Mouse (Mus musculus): ENCODE results near the gene Strbp. TPM values are rescaled to one million over a fixed set of nuclear protein-coding genes. Genes with fewer than 3 reads are reported as not detected.
A peak's percentile ranks its signal among the peaks of the same experiment; 100 is the strongest.

The Strbp gene
- polyA plus RNA-seq (2011; ENCODE audit: insufficient read depth, insufficient read length, low read depth, missing spikeins): 126 and 133 TPM in 2 replicates

GRCm38 (mm10) chr2:37703230-37703954 lies at the start of gene Strbp:
TSS of gene Strbp (minus strand) at chr2:37703859.
- H3K27ac ChIP-seq (ENCODE audit: insufficient read depth, low read length): peak within 1 kb of the TSS; percentile 74
- peak within 1 kb of the TSS; percentile 80 for H3K4me3 ChIP-seq (ENCODE audit: low read depth, low read length)
- peak within 1 kb of the TSS; percentile 98 for H3K9ac ChIP-seq (ENCODE audit: low read depth, poor library complexity, severe bottlenecking)
- no peaks in the 10 kb centered on the region for H3K36me3 ChIP-seq (ENCODE audit: control insufficient read depth, insufficient read depth, low read length, poor library complexity, severe bottlenecking)
- no peaks in the 10 kb centered on the region for H3K4me1 ChIP-seq (ENCODE audit: control insufficient read depth, insufficient read depth, low read length)
- H3K27me3 ChIP-seq (ENCODE audit: control insufficient read depth, insufficient read depth, low read length, poor library complexity, severe bottlenecking): no peaks in the 10 kb centered on the region
- no peak for TF ChIP-seq POLR2A (IDR thresholded peaks at IDR 0.05; ENCODE audit: insufficient read depth, low read length)
- TF ChIP-seq EP300 (IDR thresholded peaks at IDR 0.05; ENCODE audit: insufficient read depth, low read depth, low read length): 0 out of 2 replicates have a peak, but pooled peaks have one; percentile 27
- no peak for TF ChIP-seq CTCF (IDR thresholded peaks at IDR 0.05; ENCODE audit: low read depth, low read length)
- H3K9me3 ChIP-seq (replicated peaks; ENCODE audit: control insufficient read depth, insufficient read depth, low read length, poor library complexity, severe bottlenecking): no peaks in the 10 kb centered on the region

DNA sequence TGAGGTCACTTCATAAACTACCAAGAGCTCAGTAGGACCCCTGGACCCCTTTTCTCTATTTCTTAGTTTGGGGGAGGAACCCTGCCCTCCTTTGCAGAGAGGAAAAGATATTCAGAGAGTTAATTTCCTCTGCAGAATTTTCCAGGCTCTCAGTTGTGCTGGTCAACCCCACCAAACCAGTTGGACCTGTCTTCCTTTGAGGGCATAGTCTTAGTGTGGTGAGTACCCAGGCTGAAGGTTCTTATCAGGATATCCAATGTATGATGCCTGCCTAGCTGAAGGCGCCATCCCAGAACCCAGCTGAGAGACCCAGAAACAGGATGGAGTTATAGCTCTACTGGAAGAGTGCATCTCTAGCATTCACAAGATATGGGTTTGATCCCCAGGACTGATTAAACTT lies 47.5 kb upstream of the Strbp start:
- Histone ChIP-seq H3K4me3 (ENCODE audit: low read depth, low read length) (no peak overlapping the region), H3K9ac (ENCODE audit: low read depth, poor library complexity, severe bottlenecking) (no peak overlapping the region), H3K36me3 (ENCODE audit: control insufficient read depth, insufficient read depth, low read length, poor library complexity, severe bottlenecking) (no peaks in the 10 kb centered on the region), H3K9me3 (replicated peaks; ENCODE audit: control insufficient read depth, insufficient read depth, low read length, poor library complexity, severe bottlenecking) (no peaks in the 10 kb centered on the region), H3K27ac (ENCODE audit: insufficient read depth, low read length) (no peak overlapping the region), H3K27me3 (ENCODE audit: control insufficient read depth, insufficient read depth, low read length, poor library complexity, severe bottlenecking) (no peaks in the 10 kb centered on the region), H3K4me1 (ENCODE audit: control insufficient read depth, insufficient read depth, low read length) (no peaks in the 10 kb centered on the region)
- no peak for TF ChIP-seq CTCF (IDR thresholded peaks at IDR 0.05; ENCODE audit: low read depth, low read length)
- TF ChIP-seq EP300 (IDR thresholded peaks at IDR 0.05; ENCODE audit: insufficient read depth, low read depth, low read length): no peak
- no peak for TF ChIP-seq POLR2A (IDR thresholded peaks at IDR 0.05; ENCODE audit: insufficient read depth, low read length)

DNA sequence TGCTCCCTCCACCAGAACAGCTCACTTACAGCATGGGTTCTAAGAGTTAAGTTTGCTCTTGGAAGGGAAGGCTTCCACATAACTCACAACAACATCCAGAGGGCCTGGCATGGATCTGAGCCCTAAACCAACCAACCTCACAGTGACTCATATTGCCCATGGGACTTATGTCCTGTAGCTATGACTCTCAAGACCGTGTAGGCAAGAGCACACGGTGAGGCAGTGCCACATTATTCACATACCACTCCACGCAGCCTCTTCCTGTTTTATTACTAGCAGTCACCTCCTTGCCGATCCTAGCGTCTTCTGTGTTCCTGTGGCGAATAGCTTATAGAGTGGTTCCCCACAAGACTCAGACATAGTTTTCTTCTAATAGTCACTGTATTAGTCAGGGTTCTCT lies 45.7 kb upstream of the Strbp start:
- no peak for TF ChIP-seq EP300 (IDR thresholded peaks at IDR 0.05; ENCODE audit: insufficient read depth, low read depth, low read length)
- no peak for TF ChIP-seq CTCF (IDR thresholded peaks at IDR 0.05; ENCODE audit: low read depth, low read length)
- no peak for TF ChIP-seq POLR2A (IDR thresholded peaks at IDR 0.05; ENCODE audit: insufficient read depth, low read length)
- no peaks in the 10 kb centered on the region for H3K36me3 ChIP-seq (ENCODE audit: control insufficient read depth, insufficient read depth, low read length, poor library complexity, severe bottlenecking)
- H3K9me3 ChIP-seq (replicated peaks; ENCODE audit: control insufficient read depth, insufficient read depth, low read length, poor library complexity, severe bottlenecking): no peaks in the 10 kb centered on the region
- H3K9ac ChIP-seq (ENCODE audit: low read depth, poor library complexity, severe bottlenecking): no peak overlapping the region
- no peaks in the 10 kb centered on the region for H3K4me1 ChIP-seq (ENCODE audit: control insufficient read depth, insufficient read depth, low read length)
- no peaks in the 10 kb centered on the region for H3K27me3 ChIP-seq (ENCODE audit: control insufficient read depth, insufficient read depth, low read length, poor library complexity, severe bottlenecking)
- H3K27ac ChIP-seq (ENCODE audit: insufficient read depth, low read length): no peak overlapping the region
- H3K4me3 ChIP-seq (ENCODE audit: low read depth, low read length): no peak overlapping the region

DNA sequence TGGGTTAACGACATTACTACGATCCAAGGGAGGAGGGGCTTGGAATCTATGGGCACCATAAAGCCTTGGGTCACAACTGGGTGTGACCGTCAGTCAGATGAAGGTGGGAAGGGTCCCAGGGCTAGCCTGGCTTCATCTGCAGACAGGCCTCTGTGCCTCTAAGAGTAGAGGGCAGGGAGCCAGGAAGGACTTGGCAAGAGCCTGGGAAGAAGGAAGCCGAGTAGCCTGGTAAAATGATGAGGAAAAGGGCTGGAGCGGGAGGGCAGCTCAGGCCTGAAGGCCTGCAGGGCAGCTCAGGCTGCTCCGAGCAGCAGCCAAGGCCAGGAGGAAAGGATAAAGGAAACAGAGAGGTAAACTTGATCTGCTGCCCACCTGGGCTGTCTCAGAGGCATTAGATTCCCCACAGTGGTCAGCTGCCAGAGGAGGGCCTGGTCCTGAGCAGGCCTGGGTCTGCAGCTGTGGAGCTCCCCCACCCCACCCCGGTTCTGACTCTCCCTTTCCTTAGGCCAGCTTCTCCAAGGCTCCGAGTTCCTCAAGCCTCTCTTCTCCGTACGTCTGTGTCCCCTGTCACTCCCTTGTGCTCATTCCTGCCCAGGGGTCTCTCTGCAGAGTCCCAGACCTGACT lies 44.9 kb upstream of the Strbp start:
- Histone ChIP-seq H3K4me3 (ENCODE audit: low read depth, low read length) (no peak overlapping the region), H3K4me1 (ENCODE audit: control insufficient read depth, insufficient read depth, low read length) (no peaks in the 10 kb centered on the region), H3K27me3 (ENCODE audit: control insufficient read depth, insufficient read depth, low read length, poor library complexity, severe bottlenecking) (no peaks in the 10 kb centered on the region), H3K9ac (ENCODE audit: low read depth, poor library complexity, severe bottlenecking) (no peak overlapping the region), H3K9me3 (replicated peaks; ENCODE audit: control insufficient read depth, insufficient read depth, low read length, poor library complexity, severe bottlenecking) (no peaks in the 10 kb centered on the region), H3K36me3 (ENCODE audit: control insufficient read depth, insufficient read depth, low read length, poor library complexity, severe bottlenecking) (no peaks in the 10 kb centered on the region), H3K27ac (ENCODE audit: insufficient read depth, low read length) (no peak overlapping the region)
- TF ChIP-seq CTCF (IDR thresholded peaks at IDR 0.05; ENCODE audit: low read depth, low read length): no peak
- no peak for TF ChIP-seq POLR2A (IDR thresholded peaks at IDR 0.05; ENCODE audit: insufficient read depth, low read length)
- TF ChIP-seq EP300 (IDR thresholded peaks at IDR 0.05; ENCODE audit: insufficient read depth, low read depth, low read length): no peak

DNA sequence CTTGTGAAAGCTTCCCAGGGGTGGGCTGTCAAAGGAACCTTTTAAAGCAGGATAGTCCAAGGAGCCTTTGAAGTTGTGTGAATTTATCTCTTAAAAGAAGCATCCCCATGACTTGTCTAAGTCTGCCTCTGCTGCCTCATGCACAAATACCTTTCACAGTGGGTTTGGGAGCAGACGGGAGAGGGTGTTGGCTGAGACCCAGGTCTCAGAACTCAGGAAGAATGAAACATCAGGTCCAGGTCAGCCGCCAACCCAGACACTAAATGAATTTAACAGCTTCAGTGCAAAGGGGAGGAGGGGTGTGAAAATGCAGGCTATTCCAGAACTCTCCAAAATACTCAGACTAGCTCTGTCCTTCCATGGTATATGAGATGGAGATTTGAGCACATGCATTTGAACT lies 44.2 kb upstream of the Strbp start:
- Histone ChIP-seq H3K27me3 (ENCODE audit: control insufficient read depth, insufficient read depth, low read length, poor library complexity, severe bottlenecking) (no peaks in the 10 kb centered on the region), H3K9ac (ENCODE audit: low read depth, poor library complexity, severe bottlenecking) (no peak overlapping the region), H3K4me3 (ENCODE audit: low read depth, low read length) (no peak overlapping the region), H3K27ac (ENCODE audit: insufficient read depth, low read length) (no peak overlapping the region), H3K36me3 (ENCODE audit: control insufficient read depth, insufficient read depth, low read length, poor library complexity, severe bottlenecking) (no peaks in the 10 kb centered on the region), H3K9me3 (replicated peaks; ENCODE audit: control insufficient read depth, insufficient read depth, low read length, poor library complexity, severe bottlenecking) (no peaks in the 10 kb centered on the region), H3K4me1 (ENCODE audit: control insufficient read depth, insufficient read depth, low read length) (no peaks in the 10 kb centered on the region)
- TF ChIP-seq POLR2A (IDR thresholded peaks at IDR 0.05; ENCODE audit: insufficient read depth, low read length) (no peak), EP300 (IDR thresholded peaks at IDR 0.05; ENCODE audit: insufficient read depth, low read depth, low read length) (no peak), CTCF (IDR thresholded peaks at IDR 0.05; ENCODE audit: low read depth, low read length) (no peak)
